Mouse (Mus musculus): Measurements from ENCODE around the gene Galnt14.

DNA sequence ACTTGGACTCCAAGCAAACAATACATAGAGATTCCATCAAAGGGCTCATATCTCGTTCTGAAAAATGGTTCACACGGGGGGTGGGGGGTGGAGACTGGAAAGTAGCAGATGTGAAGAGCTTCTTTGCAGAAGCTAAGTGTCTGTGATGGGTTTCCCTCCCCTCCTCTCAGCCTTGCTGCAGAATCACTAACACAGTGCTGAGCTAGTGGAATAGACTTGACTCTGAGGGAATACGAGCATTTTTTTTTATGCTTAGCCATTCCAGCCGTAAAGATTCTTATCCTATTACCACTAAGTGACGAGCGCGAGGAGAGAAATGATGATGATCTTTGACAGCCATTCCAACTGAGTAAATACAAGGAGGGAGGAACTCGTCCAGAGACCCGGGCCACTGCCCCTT, 142.0 kb downstream of the Galnt14 start:
- TF ChIP-seq CTCF (IDR thresholded peaks at IDR 0.05; ENCODE audit: low read depth, low read length) (no peak), EP300 (IDR thresholded peaks at IDR 0.05; ENCODE audit: insufficient read depth, low read depth, low read length) (no peak)
